Comparison of ENCODE assay signal across 27 mouse cellular contexts in the genomic region with DNA sequence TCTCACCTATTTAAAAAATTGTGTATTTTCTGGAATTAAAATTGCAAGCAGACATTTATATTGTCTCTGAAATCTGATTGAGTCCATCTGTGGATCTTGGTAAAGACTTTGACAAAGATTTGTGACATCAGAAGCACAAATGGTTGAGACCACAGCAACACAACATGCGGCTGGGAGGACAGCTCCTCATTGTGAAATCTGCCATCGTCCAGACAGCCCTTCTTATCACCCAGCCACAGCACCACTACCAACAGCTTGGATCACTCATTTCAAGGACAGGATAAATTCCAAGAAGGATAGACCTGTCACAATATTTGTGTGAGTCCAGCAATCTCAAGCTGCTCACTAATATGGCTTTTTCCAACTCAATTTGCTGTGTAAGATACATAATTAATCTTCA.
DNase-seq lines count a peak whose midpoint lies in the region; ATAC-seq and TF ChIP-seq lines count a peak whose summit lies in the region.
"Had no signal": no experiment of that assay in that cellular context is flagged by ENCODE, and none has a peak within 500 bp of the region (broad histone marks: within the 10 kb centered on the region; RNA-seq: fewer than 3 reads in every experiment).

No protein-coding gene starts in this region.

- H3K36me3 ChIP-seq in forebrain, postnatal 0 days (ENCODE audit: insufficient read depth) = no peaks in the 10 kb centered on the region
- H3K36me3 ChIP-seq in forebrain, embryonic 12.5 days (replicated peaks) = no peaks in the 10 kb centered on the region
- H3K36me3 ChIP-seq in lung, embryonic 16.5 days (ENCODE audit: control insufficient read depth, insufficient read depth, low read length) = no peaks in the 10 kb centered on the region
- H3K36me3 ChIP-seq in lung, postnatal 0 days (ENCODE audit: insufficient read depth, low read length) = no peaks in the 10 kb centered on the region
- H3K36me3 ChIP-seq: embryonic facial prominence, embryonic 10.5 days; embryonic facial prominence, embryonic 13.5 days; G1E; heart, embryonic 13.5 days; hindbrain, embryonic 15.5 days had no signal

- DNase-seq in forebrain, postnatal 0 days = peak; percentile 26
- DNase-seq in lung, postnatal 14 days = no peak
- DNase-seq in lung, postnatal 0 days (ENCODE audit: low spot score) = peak; percentile 89
- DNase-seq in lung, postnatal 36 days = peak; percentile 46
- no peak for DNase-seq in cerebellum, postnatal 4 days (ENCODE audit: low spot score in 2 of 2)
- DNase-seq: adrenal gland, postnatal 10 days; adrenal gland, postnatal 36 days; B cell, adult 2 months; cerebellum, adult 11 months; cerebellum, adult 2 months; cerebellum, adult 9-11 months; cerebellum, postnatal 25 days; embryo, embryonic 11 days; gastrocnemius, postnatal 10 days; heart, postnatal 14 days; heart, postnatal 4 days had no signal

- H3K9me3 ChIP-seq in forebrain, postnatal 0 days (ENCODE audit: low read length) = no peaks in the 10 kb centered on the region
- H3K9me3 ChIP-seq in forebrain, embryonic 12.5 days = no peaks in the 10 kb centered on the region
- H3K9me3 ChIP-seq in lung, embryonic 16.5 days (ENCODE audit: control insufficient read depth, low read length) = no peaks in the 10 kb centered on the region
- H3K9me3 ChIP-seq in lung, postnatal 0 days (ENCODE audit: low read length) = 0 out of 2 replicates have a peak, but pooled peaks cover 2% of the 10 kb centered on the region
- H3K9me3 ChIP-seq: embryonic facial prominence, embryonic 10.5 days; heart, embryonic 13.5 days; hindbrain, embryonic 15.5 days had no signal

- H3K4me3 ChIP-seq in forebrain, postnatal 0 days (ENCODE audit: low read depth, low read length) = no peak overlapping the region
- H3K4me3 ChIP-seq in forebrain, embryonic 12.5 days (replicated peaks) = no peak overlapping the region
- no peak overlapping the region for H3K4me3 ChIP-seq in lung, embryonic 16.5 days (ENCODE audit: low read length)
- no peak overlapping the region for H3K4me3 ChIP-seq in lung, postnatal 0 days (ENCODE audit: low read depth, low read length)
- H3K4me3 ChIP-seq: embryonic facial prominence, embryonic 10.5 days; embryonic facial prominence, embryonic 13.5 days; erythroblast, embryonic 14.5 days; heart, embryonic 13.5 days; hindbrain, embryonic 15.5 days had no signal

- no peaks in the 10 kb centered on the region for H3K27me3 ChIP-seq in forebrain, postnatal 0 days (ENCODE audit: insufficient read depth, low read length)
- no peaks in the 10 kb centered on the region for H3K27me3 ChIP-seq in forebrain, embryonic 12.5 days
- no peaks in the 10 kb centered on the region for H3K27me3 ChIP-seq in lung, embryonic 16.5 days (ENCODE audit: control insufficient read depth, insufficient read depth, low read depth, low read length)
- H3K27me3 ChIP-seq in lung, postnatal 0 days (replicated peaks; ENCODE audit: insufficient read depth, low read length) = no peaks in the 10 kb centered on the region
- H3K27me3 ChIP-seq: CH12.LX; embryonic facial prominence, embryonic 13.5 days; heart, embryonic 13.5 days; hindbrain, embryonic 15.5 days; Patski had no signal

- ATAC-seq in forebrain, postnatal 0 days = peak; percentile 47; the same call in 1 of the 2 replicates
- no peak for ATAC-seq in forebrain, embryonic 12.5 days (ENCODE audit: low FRiP score)
- ATAC-seq in lung, embryonic 16.5 days (ENCODE audit: low read depth) = peak; percentile 77; the same call in 1 of the 2 replicates
- ATAC-seq in lung, postnatal 0 days = peak; percentile 79
- ATAC-seq: forebrain, embryonic 14.5 days; Patski had no signal

- 78% methylated on average over 2 of the region's 2 CpGs for WGBS in forebrain, postnatal 0 days
- WGBS in forebrain, embryonic 12.5 days = 89% methylated on average over 2 of the region's 2 CpGs
- 50% methylated on average over 2 of the region's 2 CpGs for WGBS in lung, embryonic 16.5 days
- WGBS in lung, postnatal 0 days = 41% methylated on average over 2 of the region's 2 CpGs

- TF ChIP-seq EP300 in lung, postnatal 0 days (IDR thresholded peaks at IDR 0.05) = peak; percentile 71

- no peaks in the 10 kb centered on the region for H3K4me1 ChIP-seq in forebrain, postnatal 0 days (ENCODE audit: insufficient read depth)
- H3K4me1 ChIP-seq in forebrain, embryonic 12.5 days = no peaks in the 10 kb centered on the region
- no peaks in the 10 kb centered on the region; the same call in 1 of the 2 replicates for H3K4me1 ChIP-seq in lung, embryonic 16.5 days (replicated peaks; ENCODE audit: control insufficient read depth, insufficient read depth, low read length)
- H3K4me1 ChIP-seq in lung, postnatal 0 days (ENCODE audit: insufficient read depth, low read depth, low read length) = no peaks in the 10 kb centered on the region
- H3K4me1 ChIP-seq: heart, embryonic 13.5 days; hindbrain, embryonic 15.5 days had no signal

- H3K4me2 ChIP-seq in forebrain, postnatal 0 days (ENCODE audit: low read depth) = no peak overlapping the region
- no peak overlapping the region for H3K4me2 ChIP-seq in forebrain, embryonic 12.5 days
- no peak overlapping the region for H3K4me2 ChIP-seq in lung, embryonic 16.5 days (ENCODE audit: low read depth, low read length)
- no peak overlapping the region for H3K4me2 ChIP-seq in lung, postnatal 0 days (replicated peaks; ENCODE audit: low read depth, low read length)
- H3K4me2 ChIP-seq: embryonic facial prominence, embryonic 13.5 days; heart, embryonic 13.5 days; hindbrain, embryonic 15.5 days had no signal

- H3K9ac ChIP-seq in forebrain, postnatal 0 days = no peak overlapping the region
- H3K9ac ChIP-seq in forebrain, embryonic 12.5 days = no peak overlapping the region
- H3K9ac ChIP-seq in lung, embryonic 16.5 days (ENCODE audit: low read length) = no peak overlapping the region
- H3K9ac ChIP-seq in lung, postnatal 0 days (replicated peaks; ENCODE audit: low read depth) = no peak overlapping the region
- H3K9ac ChIP-seq: embryonic facial prominence, embryonic 13.5 days; heart, embryonic 13.5 days; hindbrain, embryonic 15.5 days had no signal

- H3K27ac ChIP-seq in forebrain, postnatal 0 days (ENCODE audit: low read depth, low read length) = no peak overlapping the region
- H3K27ac ChIP-seq in forebrain, embryonic 12.5 days = no peak overlapping the region
- no peak overlapping the region for H3K27ac ChIP-seq in lung, embryonic 16.5 days (ENCODE audit: low read length)
- H3K27ac ChIP-seq in lung, postnatal 0 days (ENCODE audit: low read length) = no peak overlapping the region
- H3K27ac ChIP-seq: embryonic facial prominence, embryonic 10.5 days; embryonic facial prominence, embryonic 13.5 days; heart, embryonic 13.5 days; hindbrain, embryonic 15.5 days had no signal

- TF ChIP-seq CTCF in forebrain, postnatal 0 days (IDR thresholded peaks at IDR 0.05; ENCODE audit: low read depth) = no peak
- TF ChIP-seq CTCF in lung, postnatal 0 days (IDR thresholded peaks at IDR 0.05) = no peak

Comparison
In these comparisons a context has a peak if more than half of its experiments do, and no peak if none do; other contexts are left out.
1. DNase-seq: peak in forebrain, postnatal 0 days (single experiment), lung, postnatal 0 days (single experiment) and lung, postnatal 36 days (single experiment); none in lung, postnatal 14 days (single experiment) and cerebellum, postnatal 4 days (0 of 2).